Mouse (Mus musculus): Measurements from ENCODE around the gene Slc9a6. TPM values are rescaled to one million over a fixed set of nuclear protein-coding genes. Genes with fewer than 3 reads are reported as not detected.

The Slc9a6 gene
- 15.5 and 16.2 TPM in 2 replicates for polyA plus RNA-seq (2015; fragmentation: Nextera tagmentation; extraction: Ambion mirVana)

DNA sequence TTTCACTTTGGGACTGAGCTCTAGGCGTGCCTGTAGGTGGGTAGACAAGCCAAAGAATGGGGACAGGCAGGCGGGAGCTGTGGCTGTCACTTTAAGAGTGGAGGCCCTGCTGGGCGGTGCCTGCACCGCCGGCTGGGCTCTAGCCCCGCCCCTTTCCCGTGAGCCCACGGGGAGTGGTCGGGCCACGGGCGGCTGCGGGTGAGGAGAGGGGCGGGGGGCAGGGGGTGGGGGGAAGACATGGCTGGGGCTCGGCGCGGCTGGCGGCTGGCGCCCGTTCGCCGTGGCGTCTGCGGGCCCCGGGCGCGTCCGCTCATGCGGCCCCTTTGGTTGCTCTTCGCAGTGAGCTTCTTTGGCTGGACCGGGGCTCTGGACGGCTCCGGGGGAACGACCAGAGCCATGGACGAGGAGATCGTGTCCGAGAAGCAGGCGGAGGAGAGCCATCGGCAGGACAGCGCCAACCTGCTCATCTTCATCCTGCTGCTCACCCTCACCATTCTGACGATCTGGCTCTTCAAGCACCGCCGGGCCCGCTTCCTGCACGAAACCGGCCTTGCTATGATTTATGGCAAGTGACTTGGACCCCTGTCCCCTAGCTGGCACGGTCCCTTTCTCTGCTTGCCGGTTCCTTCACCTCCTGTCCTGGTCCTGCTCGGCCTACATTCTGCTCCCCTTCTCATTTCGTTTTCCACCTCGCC lies at the start of gene Slc9a6:
Gene Slc9a6 (plus strand): TSS at position 135 of the 695 bp plus-strand sequence.
- H3K36me3 ChIP-seq, result no peaks in the 10 kb centered on the region
- peak within 1 kb of the TSS; percentile 72 for H3K9ac ChIP-seq
- no peaks in the 10 kb centered on the region for H3K9me3 ChIP-seq
- 14% methylated on average over 44 of the region's 50 CpGs for WGBS
- H3K27ac ChIP-seq, result peak within 1 kb of the TSS; percentile 72
- H3K4me2 ChIP-seq (replicated peaks), result peak within 1 kb of the TSS; percentile 65
- H3K27me3 ChIP-seq, result no peaks in the 10 kb centered on the region
- H3K4me1 ChIP-seq, result peaks cover 5% of the 10 kb centered on the region
- peak within 1 kb of the TSS; percentile 60 for H3K4me3 ChIP-seq
- ATAC-seq (ENCODE audit: low FRiP score, low read depth), result peak; percentile 97

DNA sequence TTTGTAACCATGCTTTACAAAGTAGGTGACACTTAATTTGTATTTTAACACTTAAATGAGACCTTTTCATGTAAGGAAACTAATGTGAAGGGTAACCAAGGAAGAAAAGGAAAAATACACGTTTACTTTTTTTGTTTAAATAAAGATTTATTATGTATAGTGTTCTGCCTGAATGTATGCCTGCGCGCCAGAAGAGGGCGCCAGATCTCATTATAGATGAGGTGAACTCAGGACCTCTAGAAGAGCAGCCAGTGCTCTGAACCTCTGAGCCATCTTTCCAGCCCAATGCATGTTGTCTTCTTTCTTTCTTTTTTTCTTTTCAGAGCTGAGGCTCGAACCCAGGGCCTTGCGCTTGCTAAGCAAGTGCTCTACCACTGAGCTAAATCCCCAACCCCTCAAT lies 37.1 kb upstream of the Slc9a6 start:
- no peaks in the 10 kb centered on the region for H3K4me1 ChIP-seq
- H3K27ac ChIP-seq, result no peak overlapping the region
- H3K27me3 ChIP-seq, result no peaks in the 10 kb centered on the region
- no peak overlapping the region for H3K4me3 ChIP-seq
- no peaks in the 10 kb centered on the region for H3K36me3 ChIP-seq
- WGBS, result 20% methylated on average over 6 of the region's 6 CpGs
- H3K9me3 ChIP-seq, result no peaks in the 10 kb centered on the region
- H3K4me2 ChIP-seq (replicated peaks), result no peak overlapping the region
- no peak for ATAC-seq (ENCODE audit: low FRiP score, low read depth)
- H3K9ac ChIP-seq, result no peak overlapping the region

DNA sequence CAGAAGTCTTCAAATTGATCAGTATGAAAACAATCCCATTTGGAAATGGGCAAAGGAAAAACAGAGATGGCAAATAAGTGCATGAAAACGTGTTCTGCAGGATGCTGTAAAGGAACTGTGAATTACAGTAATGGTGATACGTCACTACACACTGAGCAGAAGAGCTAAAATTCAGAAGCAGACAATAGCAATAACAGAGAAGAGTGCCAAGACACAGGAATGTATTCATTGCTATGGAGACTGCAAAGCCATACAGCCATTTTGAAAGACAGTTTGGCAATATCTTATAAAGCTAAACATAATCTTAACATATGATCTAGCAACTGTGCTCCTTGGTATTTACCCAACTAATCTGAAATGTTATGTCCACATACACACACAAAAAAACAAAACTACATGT lies 31.4 kb upstream of the Slc9a6 start:
- H3K36me3 ChIP-seq, result no peaks in the 10 kb centered on the region
- H3K4me3 ChIP-seq, result no peak overlapping the region
- no peaks in the 10 kb centered on the region for H3K4me1 ChIP-seq
- no peaks in the 10 kb centered on the region for H3K9me3 ChIP-seq
- ATAC-seq (ENCODE audit: low FRiP score, low read depth), result no peak
- H3K27me3 ChIP-seq, result no peaks in the 10 kb centered on the region
- H3K4me2 ChIP-seq (replicated peaks), result no peak overlapping the region
- H3K9ac ChIP-seq, result no peak overlapping the region
- 88% methylated on average over 2 of the region's 2 CpGs for WGBS
- no peak overlapping the region for H3K27ac ChIP-seq

DNA sequence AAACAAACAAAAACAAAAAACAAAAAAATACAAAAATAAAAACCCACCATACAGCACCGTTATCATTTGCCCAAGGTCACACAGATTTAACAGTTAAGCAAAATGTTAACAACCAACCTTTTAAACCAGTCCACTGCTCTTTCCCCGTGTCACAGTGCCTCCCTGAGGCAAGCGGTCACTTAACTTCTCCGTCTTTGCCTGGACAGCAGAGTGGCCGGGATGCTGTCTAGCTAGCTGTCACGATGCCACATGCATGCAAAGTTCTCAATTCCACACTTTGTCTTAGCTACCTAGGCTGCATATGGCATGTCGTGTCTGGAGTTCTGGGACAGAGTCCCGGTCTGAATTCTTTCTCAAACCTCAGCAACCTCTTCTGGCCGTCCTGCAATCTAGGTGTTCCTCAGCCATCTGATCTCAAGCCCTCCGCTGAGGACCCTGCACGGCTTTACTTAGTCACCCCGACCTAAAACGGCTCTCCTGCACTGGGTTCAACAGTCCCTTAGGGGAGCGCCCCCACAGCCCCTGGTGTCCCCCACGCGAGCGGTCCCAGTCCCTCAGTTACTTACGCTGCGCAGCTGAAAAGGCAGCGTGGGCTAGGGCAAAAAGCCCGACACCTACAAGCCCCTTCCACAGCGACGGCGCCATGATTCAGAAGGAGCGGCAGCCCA lies 12.2 kb upstream of the Slc9a6 start:
- no peaks in the 10 kb centered on the region for H3K9me3 ChIP-seq
- peak; percentile 67 for ATAC-seq (ENCODE audit: low FRiP score, low read depth)
- H3K4me3 ChIP-seq, result peak overlapping the region; percentile 68
- H3K27me3 ChIP-seq, result no peaks in the 10 kb centered on the region
- peak overlapping the region; percentile 66 for H3K4me2 ChIP-seq (replicated peaks)
- WGBS, result 14% methylated on average over 25 of the region's 25 CpGs
- peak overlapping the region; percentile 69 for H3K27ac ChIP-seq
- peaks cover 7% of the 10 kb centered on the region; the same call in 1 of the 2 replicates for H3K36me3 ChIP-seq
- peak overlapping the region; percentile 80 for H3K9ac ChIP-seq
- H3K4me1 ChIP-seq, result peaks cover 4% of the 10 kb centered on the region; the same call in 1 of the 2 replicates

DNA sequence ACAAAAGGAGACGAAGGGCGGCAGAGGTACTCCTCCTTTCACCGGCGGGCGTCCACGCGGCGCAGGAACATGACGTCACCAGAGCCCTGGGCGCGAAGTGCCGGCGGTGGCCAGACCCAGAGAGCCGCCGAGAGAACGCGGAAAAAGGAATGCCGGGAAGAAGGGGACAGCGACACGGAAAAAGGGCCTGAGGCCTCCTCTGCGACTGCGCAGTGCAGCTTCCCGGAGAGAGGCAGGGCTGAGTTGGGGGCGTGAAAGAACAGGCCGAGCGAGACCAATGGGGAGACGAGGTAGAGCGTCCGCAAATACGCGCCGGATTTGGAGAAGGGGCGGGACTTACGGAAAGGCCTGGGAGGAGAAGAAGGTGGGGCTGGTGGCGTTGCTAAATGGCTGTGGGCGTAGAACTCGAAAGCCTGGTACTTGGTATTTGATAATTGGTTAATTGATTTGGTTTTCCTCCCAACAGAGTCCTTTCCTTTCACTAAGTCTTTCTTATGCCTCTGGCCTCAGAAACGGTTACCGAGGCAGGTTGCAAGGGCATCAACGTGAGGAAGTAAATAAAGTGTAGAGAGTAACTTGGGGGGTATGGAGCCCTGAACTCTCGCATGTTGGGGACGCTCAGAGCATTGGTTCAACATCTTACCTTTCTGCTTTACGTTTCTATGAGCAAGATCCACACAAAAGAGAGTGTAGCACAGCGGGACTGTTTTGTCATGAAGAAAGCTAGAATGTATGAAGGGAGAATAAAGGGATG lies 11.5 kb upstream of the Slc9a6 start, which contains the start of gene Mmgt1:
Gene Mmgt1 (minus strand): TSS at position 183 of the 754 bp plus-strand sequence.
- Histone ChIP-seq H3K9me3 (no peaks in the 10 kb centered on the region), H3K4me2 (replicated peaks) (peak within 1 kb of the TSS; percentile 66), H3K27me3 (no peaks in the 10 kb centered on the region), H3K4me1 (peaks cover 4% of the 10 kb centered on the region; the same call in 1 of the 2 replicates), H3K9ac (peak within 1 kb of the TSS; percentile 80), H3K4me3 (peak within 1 kb of the TSS; percentile 68), H3K27ac (peak within 1 kb of the TSS; percentile 69), H3K36me3 (peaks cover 6% of the 10 kb centered on the region; the same call in 1 of the 2 replicates)
- ATAC-seq (ENCODE audit: low FRiP score, low read depth), result peak; percentile 99
- 14% methylated on average over 43 of the region's 44 CpGs for WGBS

DNA sequence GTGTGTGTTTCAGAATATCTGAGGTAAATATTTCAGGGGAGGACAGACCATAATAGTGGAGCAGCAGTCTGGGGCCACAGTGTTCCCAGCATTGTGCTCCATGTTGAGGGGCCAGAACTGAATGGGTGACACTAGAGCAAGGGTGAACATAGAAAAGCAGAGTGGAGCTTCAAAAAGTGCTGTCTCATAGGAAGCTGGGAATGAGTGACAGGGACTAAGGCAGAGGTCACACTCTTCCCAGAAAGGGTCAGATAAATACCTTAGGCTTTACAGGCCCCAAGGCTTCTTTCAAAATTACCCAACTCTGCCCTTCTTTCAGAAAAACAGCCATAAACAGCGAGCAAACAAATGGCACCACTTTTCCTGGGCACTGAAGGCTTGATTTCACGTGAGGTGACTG lies 3.0 kb upstream of the Slc9a6 start:
- no peak overlapping the region for H3K4me3 ChIP-seq
- H3K9me3 ChIP-seq, result no peaks in the 10 kb centered on the region
- no peaks in the 10 kb centered on the region for H3K27me3 ChIP-seq
- H3K9ac ChIP-seq, result no peak overlapping the region
- peaks cover 5% of the 10 kb centered on the region for H3K4me1 ChIP-seq
- WGBS, result 58% methylated on average over 2 of the region's 2 CpGs
- H3K4me2 ChIP-seq (replicated peaks), result no peak overlapping the region
- no peak for ATAC-seq (ENCODE audit: low FRiP score, low read depth)
- no peaks in the 10 kb centered on the region for H3K36me3 ChIP-seq
- no peak overlapping the region for H3K27ac ChIP-seq

DNA sequence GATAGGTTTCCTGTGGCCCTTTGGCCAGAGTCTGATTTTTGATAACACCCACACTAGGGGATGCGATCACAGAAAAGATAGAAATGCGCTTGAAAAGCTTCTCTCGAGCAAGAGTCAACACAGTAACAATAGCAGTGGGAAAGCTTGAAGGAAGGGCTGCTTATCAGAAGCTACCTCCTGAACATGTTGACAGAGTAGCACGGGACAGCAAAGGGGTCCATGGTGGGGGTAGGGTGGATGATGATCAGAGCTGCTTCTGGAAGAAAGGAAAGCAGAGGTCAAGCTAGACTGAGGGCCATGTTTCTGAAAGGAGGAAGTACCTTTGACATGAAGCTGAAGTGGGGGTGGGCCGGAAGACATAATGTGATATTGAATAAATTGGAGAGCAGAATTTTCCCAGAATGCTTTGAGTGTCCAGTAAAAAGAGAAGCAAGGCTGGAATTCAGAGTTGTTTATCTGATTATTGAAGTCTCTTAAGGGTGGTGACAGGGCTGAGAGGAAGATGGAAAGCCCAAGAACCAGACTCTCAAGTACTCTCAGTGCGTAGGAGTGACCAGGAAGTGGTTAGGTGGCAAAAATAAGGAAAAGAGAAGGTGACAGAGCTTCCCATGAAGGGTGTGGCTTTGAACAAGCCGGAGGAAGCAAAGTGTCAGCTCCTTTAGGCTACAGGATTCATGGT lies 2.4 kb upstream of the Slc9a6 start:
- H3K4me2 ChIP-seq (replicated peaks), result no peak overlapping the region
- no peaks in the 10 kb centered on the region for H3K27me3 ChIP-seq
- H3K9ac ChIP-seq, result no peak overlapping the region
- 84% methylated on average over 7 of the region's 7 CpGs for WGBS
- H3K4me1 ChIP-seq, result peaks cover 5% of the 10 kb centered on the region
- H3K27ac ChIP-seq, result no peak overlapping the region
- H3K36me3 ChIP-seq, result no peaks in the 10 kb centered on the region
- H3K4me3 ChIP-seq, result no peak overlapping the region
- H3K9me3 ChIP-seq, result no peaks in the 10 kb centered on the region
- no peak for ATAC-seq (ENCODE audit: low FRiP score, low read depth)

DNA sequence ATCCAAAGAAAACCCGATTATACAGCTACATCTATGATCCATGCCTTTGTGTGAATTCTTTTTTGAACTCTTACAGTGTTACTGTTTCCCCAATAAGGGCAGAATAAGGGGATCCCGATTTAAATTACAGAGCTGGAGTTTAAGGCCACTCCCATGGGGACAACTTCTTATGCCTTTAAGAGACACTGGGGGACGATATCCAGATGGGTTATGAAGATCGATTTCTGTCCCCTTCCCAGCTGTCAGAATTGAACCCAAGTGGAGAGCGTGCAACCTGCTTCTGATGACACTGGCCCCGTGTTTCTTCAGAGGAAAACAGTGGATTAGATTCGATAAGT lies 303 bp upstream of the Slc9a6 start:
- Histone ChIP-seq H3K4me1 (peaks cover 5% of the 10 kb centered on the region), H3K27ac (no peak overlapping the region), H3K36me3 (no peaks in the 10 kb centered on the region), H3K4me2 (replicated peaks) (peak overlapping the region; percentile 65), H3K4me3 (peak overlapping the region; percentile 60), H3K9me3 (no peaks in the 10 kb centered on the region), H3K9ac (0 out of 2 replicates have a peak overlapping the region, but pooled peaks have one; percentile 25), H3K27me3 (no peaks in the 10 kb centered on the region)
- 18% methylated on average over 7 of the region's 7 CpGs for WGBS
- ATAC-seq (ENCODE audit: low FRiP score, low read depth), result peak; percentile 13; the same call in 1 of the 2 replicates

DNA sequence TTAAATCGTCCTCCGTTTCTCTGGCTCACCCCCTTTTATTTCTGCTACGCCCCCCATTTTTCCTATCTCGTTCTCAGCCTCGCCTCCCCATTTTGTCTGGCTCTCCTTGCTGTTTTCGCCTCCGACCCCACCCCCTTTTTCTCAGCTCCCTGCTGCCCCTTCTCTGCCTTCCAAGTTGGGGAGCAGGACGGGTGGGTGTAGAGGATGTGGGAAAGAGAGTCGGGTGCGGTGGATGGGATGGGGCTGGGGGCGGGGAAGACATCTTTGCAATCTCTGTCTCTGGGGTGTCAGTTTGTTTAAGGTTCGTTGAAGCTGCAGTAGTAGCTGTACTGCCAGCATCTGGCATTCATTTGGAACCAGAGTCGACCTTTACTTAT lies 749 bp downstream of the Slc9a6 start:
- Histone ChIP-seq H3K4me3 (peak overlapping the region; percentile 60), H3K9me3 (no peaks in the 10 kb centered on the region), H3K36me3 (no peaks in the 10 kb centered on the region), H3K27me3 (no peaks in the 10 kb centered on the region), H3K27ac (peak overlapping the region; percentile 72; the same call in 1 of the 2 replicates), H3K9ac (peak overlapping the region; percentile 72), H3K4me2 (replicated peaks) (peak overlapping the region; percentile 65), H3K4me1 (peaks cover 5% of the 10 kb centered on the region)
- WGBS, result 13% methylated on average over 13 of the region's 13 CpGs
- 0 out of 2 replicates have a peak, but pooled peaks have one; percentile 35 for ATAC-seq (ENCODE audit: low FRiP score, low read depth)

DNA sequence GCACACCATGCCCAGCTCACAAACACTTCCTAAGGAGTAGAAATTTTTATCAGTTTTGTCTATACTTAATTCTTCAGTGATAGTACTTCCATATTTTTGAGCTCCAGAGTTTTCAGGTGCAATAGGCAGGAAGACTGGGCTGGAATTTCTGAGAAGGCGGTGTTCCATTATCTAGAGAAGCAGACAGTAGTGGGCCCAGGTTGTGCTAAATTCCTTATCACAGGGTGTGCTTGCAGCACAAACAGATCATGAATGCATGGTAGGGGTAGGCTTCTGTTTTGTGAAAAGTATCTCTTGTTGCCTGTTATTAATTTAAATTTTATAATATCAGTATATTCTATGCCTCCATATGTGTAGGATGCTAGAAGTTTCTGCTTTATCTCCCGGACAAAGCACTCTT lies 5.7 kb downstream of the Slc9a6 start:
- ATAC-seq (ENCODE audit: low FRiP score, low read depth), result no peak
- 92% methylated on average over 2 of the region's 2 CpGs for WGBS
- Histone ChIP-seq H3K9ac (no peak overlapping the region), H3K4me2 (replicated peaks) (no peak overlapping the region), H3K9me3 (no peaks in the 10 kb centered on the region), H3K36me3 (no peaks in the 10 kb centered on the region), H3K4me1 (peaks cover 5% of the 10 kb centered on the region), H3K27ac (no peak overlapping the region), H3K4me3 (no peak overlapping the region), H3K27me3 (no peaks in the 10 kb centered on the region)

DNA sequence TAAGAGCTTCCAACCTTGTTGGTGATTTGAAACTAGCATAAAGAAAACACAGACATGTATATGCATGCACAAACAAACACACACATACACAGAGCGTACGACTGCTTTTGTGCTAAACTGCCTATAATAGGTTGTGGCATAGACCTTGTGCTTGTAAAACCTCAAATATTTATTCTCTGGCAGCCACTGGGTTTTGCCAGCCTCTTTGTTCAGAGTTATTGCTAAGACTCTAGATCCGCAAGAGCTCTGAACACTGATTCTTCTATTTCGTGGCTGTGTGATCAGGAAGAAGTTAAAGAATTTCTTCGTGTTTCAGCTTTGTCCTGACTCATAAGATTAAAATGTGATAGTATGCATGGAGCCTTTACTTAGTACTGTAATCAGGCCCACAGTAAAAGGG lies 26.6 kb downstream of the Slc9a6 start:
- Histone ChIP-seq H3K9me3 (no peaks in the 10 kb centered on the region), H3K4me2 (replicated peaks) (no peak overlapping the region), H3K9ac (no peak overlapping the region), H3K4me1 (no peaks in the 10 kb centered on the region), H3K4me3 (no peak overlapping the region), H3K27ac (no peak overlapping the region), H3K36me3 (peaks cover 10% of the 10 kb centered on the region), H3K27me3 (no peaks in the 10 kb centered on the region)
- 77% methylated on average over 5 of the region's 5 CpGs for WGBS
- no peak for ATAC-seq (ENCODE audit: low FRiP score, low read depth)
